Mouse (Mus musculus) thymus, postnatal 14 days (tissue): Measurements from ENCODE around the gene Mlana.

Experiments used
- DNase-seq: peaks from one replicate; pipeline ENCODE4 v3.0.0; 2021

Mlana gene

DNA sequence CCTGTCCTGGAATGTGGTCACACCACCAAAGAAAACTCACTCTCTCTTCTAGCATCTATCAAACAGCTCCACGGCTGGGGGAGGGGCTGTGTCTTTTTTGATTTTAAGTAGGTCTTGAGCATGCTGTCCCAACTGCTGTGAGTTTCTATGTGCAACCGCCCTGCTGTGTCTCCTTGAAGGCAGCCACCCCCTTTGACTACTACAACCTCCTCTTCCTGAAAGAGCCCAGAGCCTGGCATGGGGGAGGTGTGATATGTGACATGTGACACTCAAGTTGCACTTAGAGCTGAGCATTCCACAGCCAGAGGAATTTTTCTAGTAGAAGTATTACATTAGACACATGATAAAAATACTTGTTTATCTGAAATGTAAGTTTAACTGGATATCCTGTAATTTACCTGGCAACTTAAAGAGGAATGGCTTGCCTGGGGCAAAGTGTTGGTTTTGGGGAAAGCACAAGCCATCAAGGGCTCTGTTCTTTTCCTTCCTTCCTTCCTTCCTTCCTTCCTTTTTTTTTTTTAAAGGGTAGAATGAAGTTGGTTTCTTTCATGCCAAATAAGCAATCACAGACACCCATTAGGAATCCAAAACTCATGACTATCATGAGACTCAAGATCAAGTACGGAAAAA lies at the start of gene Mlana:
Gene Mlana (plus strand): TSS at position 580 of the 630 bp plus-strand sequence.
- no peak for DNase-seq

DNA sequence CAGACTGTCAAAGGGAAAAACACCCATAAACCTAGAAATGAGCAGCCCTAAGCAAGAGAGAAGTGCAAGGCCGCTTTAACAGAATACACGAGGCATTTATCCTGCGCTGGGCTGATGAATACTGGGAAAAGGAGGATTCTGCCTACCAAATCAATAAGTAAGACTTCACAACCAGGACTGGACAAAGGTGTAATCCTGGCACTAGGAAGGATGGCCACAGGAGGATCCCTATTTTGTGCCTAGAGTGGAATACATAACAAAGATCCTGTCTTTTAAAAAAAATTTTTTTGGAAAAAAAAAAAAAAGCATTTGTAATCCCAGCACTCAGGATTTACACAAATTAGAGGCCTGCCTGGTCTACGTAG lies 49.1 kb upstream of the Mlana start:
- DNase-seq: no peak

DNA sequence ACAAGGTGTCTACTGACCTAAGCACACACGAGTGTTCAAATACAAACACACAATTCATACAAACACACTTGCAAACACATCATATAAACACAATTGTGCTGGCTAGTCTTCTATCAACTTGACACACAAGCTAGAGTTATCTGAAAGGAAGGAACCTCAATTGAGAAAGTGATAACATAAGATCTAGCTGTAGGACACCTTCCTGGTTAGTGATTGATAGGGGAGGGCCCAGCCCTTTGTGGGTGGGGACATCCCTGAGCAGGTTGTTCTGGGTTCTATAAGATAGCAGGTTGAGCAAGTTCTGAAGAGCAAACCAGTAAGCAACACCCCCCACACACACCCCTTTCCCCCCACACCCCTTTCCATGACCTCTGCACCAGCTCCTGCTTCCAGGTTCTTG lies 47.9 kb upstream of the Mlana start:
- DNase-seq: no peak

DNA sequence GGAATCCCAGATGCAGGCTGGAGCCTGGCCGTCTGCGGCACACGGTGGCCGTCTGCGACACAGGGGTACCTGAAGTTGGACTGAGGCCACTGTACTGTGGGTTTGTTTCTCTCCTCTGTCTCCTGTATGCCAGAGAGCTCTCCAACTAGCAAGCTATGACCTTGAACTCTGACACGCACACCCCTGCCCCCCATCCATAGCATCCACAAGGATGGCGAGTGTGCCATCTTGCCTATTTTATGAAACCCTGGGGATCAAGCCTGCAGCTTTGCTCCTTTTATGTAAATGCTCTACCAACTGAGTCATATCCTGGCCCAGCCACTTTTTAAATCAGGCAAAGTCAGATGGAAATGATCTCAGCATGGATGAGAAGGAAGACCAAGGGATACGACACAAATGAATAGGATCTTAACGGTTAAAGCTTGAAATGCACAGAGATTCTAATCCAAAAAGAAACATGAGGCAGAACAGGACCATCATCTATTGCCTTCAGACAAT lies 43.8 kb upstream of the Mlana start:
- DNase-seq: no peak

DNA sequence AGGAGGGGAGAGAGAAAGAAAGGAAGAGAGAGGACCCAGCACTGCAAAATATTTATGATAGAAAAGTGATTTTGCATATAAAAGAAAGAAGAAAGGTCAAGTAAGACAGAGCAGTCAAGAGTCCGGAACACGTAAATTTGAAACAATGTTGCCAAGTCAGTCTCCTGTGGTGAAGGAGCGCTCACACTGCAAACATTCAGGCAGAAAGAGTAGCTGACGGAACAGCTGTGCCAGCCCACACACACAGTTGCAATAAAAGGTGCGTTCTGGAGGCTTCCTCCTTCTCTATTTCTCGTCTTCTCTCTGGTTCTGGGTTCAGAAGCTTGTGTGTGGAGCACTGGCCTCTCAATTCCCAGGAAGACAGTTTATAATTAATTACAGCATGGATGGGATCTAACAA lies 42.5 kb upstream of the Mlana start:
- DNase-seq: no peak

DNA sequence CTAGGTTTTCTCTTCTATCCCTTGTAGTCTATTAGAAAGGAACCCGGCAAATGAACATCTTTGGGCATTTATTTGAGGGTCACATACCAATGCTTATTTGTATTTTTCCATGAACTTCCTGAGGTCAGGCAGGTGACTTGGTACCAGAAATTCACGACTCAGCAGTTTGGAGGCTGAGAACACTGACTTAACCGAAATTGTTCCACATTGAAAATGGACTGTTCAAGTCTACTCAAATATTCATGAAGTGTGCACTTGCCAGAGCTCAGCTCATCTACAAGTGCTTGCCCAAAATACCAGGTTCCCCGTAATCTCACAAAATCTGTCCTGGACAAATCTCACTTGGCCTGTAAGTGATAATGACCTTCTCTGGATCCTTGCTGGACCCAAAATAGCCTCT lies 41.6 kb upstream of the Mlana start:
- no peak for DNase-seq

DNA sequence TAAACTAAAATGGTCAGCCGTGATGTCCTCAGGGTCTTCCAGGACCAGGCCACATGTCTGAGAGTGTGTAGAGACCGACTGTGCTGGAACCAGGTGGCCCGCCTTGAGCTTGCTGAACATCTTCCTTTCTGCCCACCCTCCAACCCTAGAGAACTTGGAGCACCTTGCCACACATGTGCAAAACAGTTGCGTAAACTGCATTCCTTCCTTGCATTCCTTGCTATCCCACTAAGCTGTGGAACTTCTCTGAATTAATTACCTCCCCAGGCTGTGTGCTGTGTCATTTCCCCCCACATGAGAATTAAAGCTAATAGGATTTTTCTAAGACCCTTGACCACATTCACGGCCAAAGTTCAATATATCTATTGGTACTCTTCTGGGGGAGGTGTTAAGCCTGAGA lies 41.0 kb upstream of the Mlana start:
- no peak for DNase-seq

DNA sequence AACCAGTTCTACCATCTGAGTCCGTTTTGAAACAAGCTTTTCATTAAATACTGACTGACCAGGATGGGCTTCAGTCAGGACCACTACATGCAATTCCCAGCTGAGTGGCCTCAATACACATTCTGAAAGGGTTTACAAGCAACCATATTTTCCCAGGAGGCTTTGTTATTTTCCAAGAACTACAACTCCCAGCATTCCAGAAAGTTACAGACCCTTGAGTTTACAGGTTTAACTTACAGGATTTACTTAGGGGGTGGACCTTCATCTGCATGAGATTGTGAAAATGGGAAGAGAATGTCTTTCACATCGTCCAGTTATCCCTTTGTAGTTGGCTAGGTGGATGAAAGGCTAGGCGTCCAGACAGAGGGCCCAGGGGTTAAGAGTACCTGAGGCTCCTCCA lies 40.6 kb upstream of the Mlana start:
- no peak for DNase-seq

DNA sequence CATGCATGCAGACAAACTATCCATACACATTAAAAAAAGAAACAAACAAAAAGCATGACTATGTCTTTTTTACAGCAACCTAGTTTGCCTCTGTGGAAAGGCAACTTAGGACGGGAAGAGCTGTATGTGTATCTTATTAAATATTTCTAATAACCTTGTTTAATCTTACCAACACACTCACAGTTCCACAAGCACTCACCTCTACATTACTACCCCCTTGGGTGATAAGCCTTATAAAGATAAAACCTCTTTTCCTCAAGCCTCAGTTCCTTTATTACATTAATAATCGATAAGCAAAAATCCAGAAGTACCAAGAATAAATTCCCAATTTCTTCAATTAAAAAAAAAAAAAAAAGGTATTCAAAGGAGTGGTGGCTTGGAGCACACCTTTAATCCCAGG lies 40.1 kb upstream of the Mlana start:
- no peak for DNase-seq

DNA sequence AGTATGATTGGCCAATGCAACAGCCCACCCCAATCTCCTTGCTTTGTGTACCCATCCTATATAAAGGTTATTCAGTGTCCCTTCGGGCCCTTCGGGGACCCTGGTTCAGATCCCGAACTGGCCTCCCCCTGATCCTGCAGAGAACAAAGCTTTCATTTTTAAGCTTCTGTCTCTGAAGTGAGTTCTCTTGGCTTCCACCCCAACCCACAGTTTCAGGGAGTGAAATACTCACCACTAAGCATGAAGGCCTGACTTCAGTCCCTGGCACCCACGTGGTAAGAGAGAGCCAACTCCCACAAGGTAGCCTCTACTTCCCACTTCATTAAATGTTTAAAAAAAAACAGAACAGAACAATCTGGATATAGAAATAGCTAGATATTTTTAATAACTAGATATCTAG lies 38.8 kb upstream of the Mlana start:
- no peak for DNase-seq

DNA sequence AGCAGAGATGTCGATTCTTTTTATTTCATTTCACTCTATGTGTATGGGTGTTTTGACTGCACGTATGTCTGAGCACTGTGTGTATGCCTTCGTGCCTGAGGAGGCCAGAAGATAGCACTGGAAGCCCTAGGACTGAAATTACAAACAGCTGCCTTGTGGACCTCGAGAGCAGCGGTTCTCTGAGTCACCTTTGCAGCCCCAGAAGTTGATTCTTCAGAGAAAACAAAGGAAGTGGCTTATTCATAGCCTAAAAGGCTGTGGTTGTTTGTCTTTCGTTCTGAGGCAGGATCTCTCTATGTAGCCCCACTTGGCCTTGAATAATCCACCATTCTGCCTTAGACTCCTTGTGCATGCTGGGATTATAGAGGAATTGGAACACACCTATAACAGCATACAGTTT lies 37.9 kb upstream of the Mlana start:
- DNase-seq: no peak

DNA sequence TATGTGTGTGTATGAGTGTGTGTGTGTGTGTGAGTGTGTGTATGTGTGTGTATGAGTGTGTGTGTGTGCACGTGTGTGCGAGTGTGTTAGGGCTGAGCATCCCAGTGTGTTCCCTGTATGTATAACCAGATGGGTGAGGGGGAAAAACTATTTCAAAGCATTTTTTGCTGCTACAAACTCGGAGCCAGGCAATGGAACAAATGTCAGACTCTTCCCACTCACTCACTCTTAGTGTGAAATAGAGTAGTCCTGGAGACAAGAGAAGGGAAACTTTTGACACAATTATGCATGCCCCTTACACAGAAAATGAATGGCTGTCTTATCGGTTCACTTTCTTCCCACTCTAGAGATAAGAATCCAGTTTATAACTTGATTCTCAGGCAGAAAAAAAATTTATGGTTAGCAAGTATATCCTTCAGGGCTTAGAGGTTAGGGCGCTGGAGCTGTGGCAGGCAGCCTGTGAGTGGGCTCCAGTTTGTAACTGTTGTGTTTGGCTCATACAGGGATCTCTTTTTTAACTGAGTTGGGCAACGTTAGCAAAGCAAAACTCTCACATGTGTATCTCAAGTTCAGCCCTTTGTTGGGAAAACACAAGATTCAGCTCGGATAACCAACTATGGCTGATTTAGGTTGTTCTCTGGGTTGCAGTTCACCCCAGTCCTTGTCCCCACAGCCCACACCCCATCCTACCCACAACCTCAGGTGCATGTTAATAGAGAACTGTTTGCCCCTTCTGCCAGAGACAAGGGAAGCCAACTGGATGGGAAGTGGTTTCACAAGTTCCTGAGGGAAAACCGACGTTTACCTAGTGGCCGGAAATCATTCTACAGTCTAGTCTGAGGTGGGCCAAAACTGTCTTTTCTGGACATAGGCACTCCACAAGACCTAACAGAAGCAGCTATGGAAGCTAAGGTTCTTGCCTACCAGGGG lies 36.5 kb upstream of the Mlana start:
- no peak for DNase-seq

DNA sequence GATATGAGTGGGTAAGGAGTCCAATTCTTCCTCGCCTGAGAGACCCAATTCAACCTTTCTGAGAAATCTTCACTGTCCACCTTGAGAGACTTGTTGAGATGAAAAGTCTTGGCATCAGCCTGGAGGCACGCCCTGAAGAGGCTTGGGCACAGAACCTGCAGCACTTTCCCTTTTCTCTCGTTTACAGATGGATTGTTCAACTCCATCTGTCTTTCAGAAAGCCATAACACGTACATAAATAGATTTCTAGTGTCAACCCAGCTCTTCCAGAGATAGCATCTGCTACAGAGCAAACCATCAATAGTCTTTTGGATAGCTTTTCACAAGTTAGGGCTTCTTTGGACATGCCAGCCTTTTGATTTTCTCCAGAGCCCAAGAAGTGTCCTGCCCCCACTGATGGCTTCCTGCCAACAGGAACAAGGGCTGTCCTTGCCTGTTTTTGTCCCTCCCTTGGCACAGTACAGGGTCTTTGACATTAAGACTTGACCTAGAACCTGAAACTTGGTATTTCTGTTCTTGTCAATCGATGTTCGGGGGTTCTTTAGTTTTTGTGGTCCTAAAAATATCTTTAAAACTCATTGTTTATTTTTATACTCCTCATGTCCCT lies 35.5 kb upstream of the Mlana start:
- DNase-seq: no peak

DNA sequence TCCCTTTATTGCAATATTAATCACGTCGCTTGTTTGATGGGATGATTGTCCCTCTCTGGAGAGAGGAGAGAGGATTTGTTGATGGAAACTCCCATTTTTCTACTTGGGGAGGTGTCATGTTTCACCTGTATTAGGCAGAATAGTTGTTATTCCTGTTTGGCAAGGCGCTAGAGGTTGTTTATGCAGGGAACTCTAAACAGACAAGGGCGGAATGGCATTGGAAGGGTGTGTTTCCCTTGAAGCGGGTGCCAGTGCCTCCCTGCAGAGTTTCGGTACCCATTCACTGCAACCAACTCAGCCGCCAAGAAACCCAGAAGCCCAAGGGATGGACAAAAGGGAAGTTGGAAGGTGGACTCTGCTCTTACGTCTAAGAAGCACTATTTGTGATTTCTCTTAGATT lies 33.8 kb upstream of the Mlana start:
- DNase-seq: no peak

DNA sequence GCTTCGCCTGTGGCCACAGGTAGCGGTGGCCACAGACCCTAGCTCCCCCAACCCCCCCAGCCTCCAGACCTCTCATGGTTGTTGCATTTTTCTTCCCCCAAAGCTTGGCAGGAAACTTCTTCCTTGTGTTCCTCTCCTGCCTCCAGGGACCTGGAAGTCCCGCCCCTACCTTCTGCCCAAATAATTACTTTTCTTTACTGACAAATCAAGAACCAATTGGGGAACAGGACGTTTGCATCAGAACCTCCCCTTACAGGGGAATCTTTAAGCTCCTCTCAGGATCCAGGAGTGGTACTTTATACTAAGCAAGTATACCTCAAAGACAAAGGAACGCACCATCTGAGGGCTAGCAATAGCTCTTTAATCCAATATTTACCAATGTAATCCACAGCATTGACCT lies 32.7 kb upstream of the Mlana start:
- DNase-seq: no peak

DNA sequence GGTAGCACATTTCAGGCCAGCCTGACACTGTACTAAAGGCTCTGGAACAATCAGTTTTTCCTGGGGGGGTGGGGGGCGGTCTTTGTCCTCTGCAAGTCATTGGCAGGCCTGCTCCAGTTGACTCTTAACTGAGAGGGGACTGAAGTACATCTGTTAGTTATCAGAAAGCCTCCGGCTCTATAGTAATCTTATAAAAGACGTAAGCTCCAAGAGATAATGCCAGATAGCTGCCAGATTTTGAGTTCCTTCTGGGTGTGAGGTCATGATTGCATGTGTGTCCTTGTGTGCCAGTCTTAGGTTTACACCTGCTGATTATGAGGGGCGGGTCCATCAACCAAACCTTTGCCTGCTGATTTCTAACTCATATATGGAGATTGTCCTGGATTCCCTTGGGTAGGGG lies 31.5 kb upstream of the Mlana start:
- DNase-seq: no peak

DNA sequence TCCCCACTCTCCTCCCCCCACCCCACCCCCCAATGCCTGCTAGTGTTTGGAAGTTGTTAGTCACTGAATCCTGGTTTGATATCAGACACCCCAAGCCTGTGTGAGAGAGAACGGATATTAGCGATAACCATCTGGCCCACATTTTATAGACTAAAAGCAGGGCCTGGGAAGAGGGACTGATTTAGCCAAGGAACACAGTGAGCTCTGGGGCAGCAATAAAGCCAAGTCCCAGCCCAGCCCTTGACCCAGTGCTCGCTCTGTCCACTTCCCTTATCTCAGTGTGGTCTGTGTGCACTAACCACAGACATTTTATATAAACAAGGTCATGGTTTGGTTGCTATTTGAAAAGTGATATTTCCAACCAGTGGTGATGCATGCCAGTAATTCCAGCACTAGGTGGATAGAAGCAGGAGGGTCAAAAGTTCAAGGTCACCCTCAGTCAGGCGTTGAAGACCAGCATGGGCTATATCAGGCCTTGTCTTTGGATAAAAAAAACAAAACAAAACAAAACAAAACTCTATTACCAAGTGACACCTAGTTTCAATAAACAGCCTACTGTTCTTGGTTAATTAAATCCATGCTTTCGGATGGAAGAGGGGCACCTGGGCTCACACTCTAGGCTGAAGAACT lies 30.5 kb upstream of the Mlana start:
- no peak for DNase-seq

DNA sequence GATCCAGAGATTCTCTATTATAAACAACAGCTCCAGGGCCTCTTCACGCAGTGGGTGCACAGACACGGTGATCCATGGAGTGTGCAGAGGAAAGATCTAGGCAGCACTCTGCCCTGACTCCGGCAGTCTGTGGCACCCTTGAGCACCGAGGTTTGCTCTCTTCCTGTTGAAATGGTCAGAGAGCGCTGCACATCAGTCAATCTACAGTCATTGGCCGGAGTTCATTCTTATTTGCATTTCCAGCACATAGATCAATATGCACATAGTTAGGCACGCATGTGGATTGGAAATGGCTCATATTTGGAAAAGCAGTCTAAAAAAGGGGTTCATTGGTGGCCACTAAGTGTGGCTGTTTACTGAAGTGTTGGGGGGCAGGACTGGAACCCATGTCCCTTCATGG lies 29.5 kb upstream of the Mlana start:
- DNase-seq: no peak

DNA sequence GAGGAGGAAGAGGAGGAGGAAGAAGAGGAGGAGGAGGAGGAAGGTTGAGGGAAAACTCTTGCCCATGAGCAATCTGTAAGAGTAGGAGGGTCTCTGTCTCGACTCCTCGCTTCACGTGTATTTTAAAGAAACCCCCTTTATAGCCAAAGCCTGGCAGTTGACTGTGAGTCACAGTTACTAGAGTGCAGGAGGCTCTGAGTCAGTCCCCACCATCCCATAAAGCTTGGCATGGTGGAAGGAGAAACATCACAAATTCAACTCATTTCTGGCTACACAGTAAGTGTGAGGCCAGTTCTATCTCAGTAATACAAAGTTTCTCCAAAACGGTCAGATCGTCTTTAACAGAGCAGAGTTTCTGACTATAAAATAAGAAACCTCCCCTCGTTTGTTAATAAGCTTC lies 27.4 kb upstream of the Mlana start:
- no peak for DNase-seq

DNA sequence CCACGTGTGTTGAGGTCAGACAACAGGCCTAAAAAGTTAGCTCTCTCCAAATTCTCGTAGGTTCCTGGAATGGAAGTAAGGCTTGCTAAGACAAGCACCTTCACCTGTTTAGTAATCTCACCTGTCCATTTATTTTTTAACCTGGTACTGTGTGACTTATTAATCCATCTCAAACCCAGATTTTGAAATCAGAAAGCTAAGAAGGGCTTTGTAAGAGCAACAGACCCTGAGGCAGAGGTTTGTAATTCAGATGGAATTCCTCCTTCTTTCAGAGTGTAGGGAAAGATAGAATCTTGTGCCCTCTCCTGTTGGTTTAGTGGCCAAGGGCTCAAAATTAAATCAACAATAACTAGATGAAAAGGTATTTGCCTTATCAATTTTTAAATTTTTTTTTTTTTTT lies 26.5 kb upstream of the Mlana start:
- DNase-seq: no peak

DNA sequence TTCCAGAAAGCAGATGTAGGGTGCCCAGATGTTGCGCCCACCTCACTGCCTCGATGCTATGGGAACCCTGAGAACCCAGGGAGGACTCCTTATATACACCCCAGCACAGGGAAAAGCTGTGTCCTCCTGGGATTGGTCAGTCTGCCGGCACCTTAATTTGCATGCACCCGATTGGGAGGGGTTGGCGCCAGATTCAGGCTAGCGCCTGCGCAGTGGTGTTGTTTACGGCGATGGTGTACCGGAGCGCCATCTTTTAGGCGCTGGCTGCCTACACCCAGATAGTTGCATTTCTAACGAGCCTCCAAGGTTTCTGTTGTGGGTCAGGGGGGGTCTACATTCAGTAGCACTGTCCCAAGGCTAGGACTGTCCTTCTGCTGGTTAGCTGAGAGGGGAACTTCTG lies 25.0 kb upstream of the Mlana start:
- no peak for DNase-seq

DNA sequence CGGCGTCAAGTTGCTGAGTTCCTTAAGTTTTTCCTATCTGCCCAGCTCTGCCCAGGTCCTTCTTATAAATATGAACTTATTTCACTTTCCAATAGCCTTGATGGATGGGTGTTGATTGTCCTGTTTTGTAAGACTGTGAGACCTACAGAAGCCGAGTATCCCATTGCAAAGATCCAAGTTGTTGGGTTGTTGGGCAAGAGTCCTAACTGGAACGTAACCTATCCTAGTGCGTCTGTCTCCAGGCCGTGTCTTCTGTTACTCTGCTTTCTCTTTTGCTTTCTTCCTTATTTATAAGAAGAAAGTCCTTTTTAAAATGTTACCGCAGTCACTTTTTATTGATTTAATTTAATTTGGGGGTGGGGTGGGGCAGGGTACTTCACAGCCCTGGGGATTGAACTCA lies 22.7 kb upstream of the Mlana start:
- no peak for DNase-seq

DNA sequence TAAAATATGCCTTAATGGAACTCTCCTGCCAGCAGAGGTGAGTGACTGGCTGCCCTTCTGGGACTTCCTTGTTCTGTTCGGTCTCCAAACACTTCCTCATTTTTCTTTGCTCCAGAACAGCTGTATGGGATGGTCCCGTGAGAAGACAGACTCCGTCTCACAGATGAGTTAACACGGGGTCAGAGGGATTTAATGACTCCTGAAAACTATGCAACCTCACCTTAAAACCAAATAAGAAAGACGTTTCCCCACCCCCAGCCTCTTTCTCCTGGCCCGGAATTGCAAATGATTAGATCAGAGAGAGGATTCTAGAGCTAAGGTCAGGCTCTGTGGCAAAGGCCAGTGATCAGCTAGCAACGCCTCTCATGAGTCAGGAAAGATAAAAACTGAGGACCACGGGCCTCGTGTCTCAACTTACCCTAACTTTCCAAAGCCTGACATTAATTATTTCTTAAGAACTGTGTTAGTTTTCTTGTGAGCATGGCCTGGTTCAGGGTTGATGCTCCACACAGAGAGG lies 22.0 kb upstream of the Mlana start:
- no peak for DNase-seq
